17 mouse cellular contexts compared by ENCODE assay signal in genomic region chr3:146757970-146758960, GRCm38 (mm10). TPM values are rescaled to one million over a fixed set of nuclear protein-coding genes. Genes with fewer than 3 reads are reported as not detected.
DNase-seq lines count a peak whose midpoint lies in the region; ATAC-seq and TF ChIP-seq lines count a peak whose summit lies in the region.
"Had no signal": no experiment of that assay in that cellular context is flagged by ENCODE, and none has a peak within 500 bp of the region (broad histone marks: within the 10 kb centered on the region; RNA-seq: fewer than 3 reads in every experiment).

No protein-coding gene starts in this region.

- peaks cover 7 to 8% of the 10 kb centered on the region in 2 experiments; a peak in 2 of 4 replicates for H3K4me1 ChIP-seq in CH12.LX (ENCODE audit: control insufficient read depth in 1 of 2, insufficient read depth in 2 of 2)

- peaks cover 9 to 45% of the 10 kb centered on the region in 2 experiments for H3K36me3 ChIP-seq in CH12.LX (replicated peaks in 1 of 2; ENCODE audit: control insufficient read depth in 1 of 2, insufficient read depth in 1 of 2, low read length in 1 of 2)

- no peak for TF ChIP-seq POLR2A in CH12.LX (IDR thresholded peaks at IDR 0.05; ENCODE audit: low read depth, low read length)

- no peak for TF ChIP-seq EP300 in CH12.LX (IDR thresholded peaks at IDR 0.05; ENCODE audit: low read length)

- peak overlapping the region; percentile 58; the same call in 1 of the 2 replicates for H3K27ac ChIP-seq in layer of hippocampus, adult 2 months
- no peak overlapping the region for H3K27ac ChIP-seq in CH12.LX (ENCODE audit: insufficient read depth, low read depth)

- no peak overlapping the region for H3K9ac ChIP-seq in CH12.LX (ENCODE audit: insufficient read depth, low read depth)

- H3K9me3 ChIP-seq in CH12.LX (replicated peaks; ENCODE audit: low read length), result no peaks in the 10 kb centered on the region

- dilution Hi-C loops in CH12.LX (cut with MboI; ENCODE audit: extremely low pct_ligation_motif_present, extremely low pct_unique_long_range_greater_than_20kb, low sequenced_read_pairs), result no loop called here

- no peak for DNase-seq in layer of hippocampus, adult 2 months (ENCODE audit: low spot score in 2 of 2)
- DNase-seq in layer of hippocampus, adult 18-20 months (ENCODE audit: low spot score in 2 of 2), result no peak
- peak; percentile 54 for DNase-seq in CD4-positive helper T cell, adult 2 months (ENCODE audit: low read depth, low spot score)
- DNase-seq in CH12.LX (ENCODE audit: extremely low read depth), result peak; percentile 34
- no peak for DNase-seq in spleen, postnatal 4 days (ENCODE audit: low spot score in 2 of 2)
- no peak for DNase-seq in kidney, postnatal 36 days
- DNase-seq: adrenal gland, postnatal 36 days; cerebellum, adult 9-11 months; embryo, embryonic 11 days; gastrocnemius, postnatal 36 days; heart, postnatal 36 days; kidney, adult 11 months; kidney, postnatal 14 days; midbrain, embryonic 14.5 days; thymus, adult 2 months had no signal

- 0 out of 2 replicates have a peak, but pooled peaks have one; percentile 29 for ATAC-seq in megakaryocyte, adult 5-6 weeks (ENCODE audit: poor library complexity, severe bottlenecking)

- H3K4me3 ChIP-seq in layer of hippocampus, adult 2 months, result no peak overlapping the region
- H3K4me3 ChIP-seq in CH12.LX (replicated peaks in 1 of 3; ENCODE audit: low read depth in 2 of 3, low read length in 2 of 3, poor library complexity in 1 of 3), result no peak overlapping the region

- TF ChIP-seq RAD21 in CH12.LX (IDR thresholded peaks at IDR 0.05; ENCODE audit: low read depth, low read length), result no peak; the same call in 1 of the 2 replicates

- TF ChIP-seq CTCF in layer of hippocampus, adult 2 months (conservative IDR thresholded peaks at IDR 0.05), result no peak
- peak in 1 of 2 experiments; percentile 17; a peak in 1 of 4 replicates for TF ChIP-seq CTCF in CH12.LX (conservative IDR thresholded peaks at IDR 0.05 in 1 of 2, IDR thresholded peaks at IDR 0.05 in 1 of 2; ENCODE audit: low read depth in 2 of 2, low read length in 2 of 2)

- in situ Hi-C loops in CH12.LX (cut with MboI; ENCODE audit: low pct_ligation_motif_present, low pct_unique_long_range_greater_than_20kb, low sequenced_read_pairs), result no loop called here

- H3K4me2 ChIP-seq in CH12.LX (ENCODE audit: insufficient read depth, low read depth, poor library complexity, severe bottlenecking), result no peak overlapping the region
- H3K4me2 ChIP-seq: heart, embryonic 11.5 days had no signal

- no peaks in the 10 kb centered on the region for H3K27me3 ChIP-seq in CH12.LX (replicated peaks)

- no peaks in the 10 kb centered on the region; the same call in 1 of the 2 replicates for H3K79me2 ChIP-seq in CH12.LX (replicated peaks; ENCODE audit: control insufficient read depth, extremely low read depth, insufficient read depth, poor library complexity, severe bottlenecking)

TF ChIP-seq in CH12.LX, 34 proteins besides CTCF, POLR2A, EP300 and RAD21:
- TF ChIP-seq NELFE (IDR thresholded peaks at IDR 0.05; ENCODE audit: low read depth, low read length) (peak; percentile 20; the same call in 1 of the 2 replicates), NRF1 (IDR thresholded peaks at IDR 0.05; ENCODE audit: low read depth, low read length) (no peak)

RNA-seq across cellular contexts. Expression of gene Prkacb, which starts 54.5 kb away (rescaled TPM):
- total RNA-seq in layer of hippocampus, adult 2 months (2021), result 100 to 1,000 TPM; 244 to 252 TPM
- total RNA-seq in layer of hippocampus, adult 18-20 months (2021), result 100 to 1,000 TPM; 262 to 292 TPM
- total RNA-seq in CH12.LX (2012; rRNA removed) (29.0 and 33.1 TPM in 2 replicates), CH12.LX (2014; rRNA removed) (65.1 and 70.3 TPM in 2 replicates)
- polyA plus RNA-seq in CH12.LX (2012; ENCODE audit: insufficient read length, low read depth), result 61.8 and 62.1 TPM in 2 replicates
- 47.3 and 50.7 TPM in 2 replicates for total RNA-seq in megakaryocyte, adult 5-6 weeks (2015)
- total RNA-seq in megakaryocyte, adult 5-6 weeks (2017), result 58.2 and 59.8 TPM in 2 replicates

Comparison
In these comparisons a context has a peak if more than half of its experiments do, and no peak if none do; other contexts are left out.
1. DNase-seq: peak in CD4-positive helper T cell, adult 2 months (single experiment) and CH12.LX (single experiment); none in layer of hippocampus, adult 2 months (0 of 2), layer of hippocampus, adult 18-20 months (0 of 2), spleen, postnatal 4 days (0 of 2) and kidney, postnatal 36 days (0 of 2).